Mouse (Mus musculus) midbrain, embryonic 10.5 days (tissue): ENCODE results near the gene Emc8. TPM values are rescaled to one million over a fixed set of nuclear protein-coding genes. Genes with fewer than 3 reads are reported as not detected.
A peak's percentile ranks its signal among the peaks of the same experiment; 100 is the strongest.
"Not testable (repeated sequence)": the region's sequence is repeated elsewhere in the genome, so short reads cannot be mapped to it uniquely, and the experiment has no call there.

Experiments used
- DNase-seq: peaks from one replicate; pipeline ENCODE4 v3.0.0-alpha.2; 2017; ENCODE audit warnings: low spot score
- H3K27ac ChIP-seq: fragments of 300-500 bp; sonication (generic); replicated peaks from 2 replicates; pipeline ENCODE4 v1.5.1; 2016; ENCODE audit warnings: mild to moderate bottlenecking
- H3K27me3 ChIP-seq: fragments of 300-500 bp; sonication (generic); 2 replicates; pipeline ENCODE4 v1.6.1; 2016; ENCODE audit warnings: low read depth, mild to moderate bottlenecking; ENCODE audit not compliant: poor library complexity, severe bottlenecking
- H3K36me3 ChIP-seq: fragments of 300-500 bp; sonication (generic); 2 replicates; pipeline ENCODE4 v1.6.1; 2016; ENCODE audit warnings: mild to moderate bottlenecking, moderate library complexity
- H3K4me1 ChIP-seq: fragments of 300-500 bp; sonication (generic); 2 replicates; pipeline ENCODE4 v1.6.1; 2016
- H3K4me3 ChIP-seq: fragments of 300-500 bp; sonication (generic); 2 replicates; pipeline ENCODE4 v1.5.1; 2016; ENCODE audit warnings: mild to moderate bottlenecking, moderate library complexity
- H3K9me3 ChIP-seq: fragments of 300-500 bp; sonication (generic); replicated peaks from 2 replicates; pipeline ENCODE4 v1.6.1; 2016; ENCODE audit warnings: mild to moderate bottlenecking
- WGBS: fragments of 180-500 bp; shearing (Covaris S2); methylation state at CpG from one replicate; pipeline ENCODE4 v1.1.7; 2016; 5-methylcytosine and 5-hydroxymethylcytosine counted together
- polyA plus RNA-seq: library from polyadenylated mRNA; unstranded; fragments of >200 nt; fragmentation: Nextera tagmentation; extraction: Ambion mirVana; gene quantifications from 2 replicates; pipeline ENCODE4 v1.2.1, GENCODE M21; 2016

Emc8 gene
- polyA plus RNA-seq, 1 experiment from 2014 or later = 384 TPM

- Histone ChIP-seq H3K4me3 (no peak overlapping the region), H3K27ac (no peak overlapping the region), H3K4me1 (peaks cover 13% of the 10 kb centered on the region), H3K27me3 (peaks cover 37% of the 10 kb centered on the region), H3K36me3 (no peaks in the 10 kb centered on the region), H3K9me3 (no peaks in the 10 kb centered on the region)
- DNase-seq = peak; percentile 64
- 19% methylated on average over 10 of the region's 10 CpGs for WGBS
These were observed 15.2 kb upstream of the Emc8 start for GRCm38 (mm10) chr8:120683602-120684001.

GRCm38 (mm10) chr8:120681113-120681512, 12.7 kb upstream of the Emc8 start:
- H3K36me3 ChIP-seq = no peaks in the 10 kb centered on the region
- no peak overlapping the region for H3K4me3 ChIP-seq
- H3K27ac ChIP-seq = no peak overlapping the region
- H3K27me3 ChIP-seq = peaks cover 27% of the 10 kb centered on the region; the same call in 1 of the 2 replicates
- H3K9me3 ChIP-seq = no peaks in the 10 kb centered on the region
- WGBS = 80% methylated on average over 10 of the region's 10 CpGs
- H3K4me1 ChIP-seq = peaks cover 13% of the 10 kb centered on the region
- no peak for DNase-seq

GRCm38 (mm10) chr8:120680405-120680804, 12.0 kb upstream of the Emc8 start:
- H3K4me1 ChIP-seq = peaks cover 13% of the 10 kb centered on the region
- not testable (repeated sequence) for H3K27ac ChIP-seq, H3K36me3 ChIP-seq, H3K9me3 ChIP-seq, H3K4me3 ChIP-seq
- peak; percentile 26 for DNase-seq
- 68% methylated on average over 7 of the region's 7 CpGs for WGBS
- peaks cover 23% of the 10 kb centered on the region; the same call in 1 of the 2 replicates for H3K27me3 ChIP-seq

GRCm38 (mm10) chr8:120679629-120680387, 11.4 kb upstream of the Emc8 start:
- Histone ChIP-seq H3K27ac (no peak overlapping the region), H3K4me3 (no peak overlapping the region), H3K27me3 (peaks cover 23% of the 10 kb centered on the region; the same call in 1 of the 2 replicates), H3K9me3 (no peaks in the 10 kb centered on the region), H3K4me1 (peaks cover 7% of the 10 kb centered on the region; the same call in 1 of the 2 replicates), H3K36me3 (peaks cover 8% of the 10 kb centered on the region; the same call in 1 of the 2 replicates)
- no peak for DNase-seq
- WGBS = 80% methylated on average over 11 of the region's 11 CpGs

- 16% methylated on average over 10 of the region's 10 CpGs for WGBS
- no peaks in the 10 kb centered on the region for H3K9me3 ChIP-seq
- H3K27ac ChIP-seq = no peak overlapping the region
- H3K36me3 ChIP-seq = peaks cover 18% of the 10 kb centered on the region
- H3K4me3 ChIP-seq = no peak overlapping the region
- DNase-seq = peak; percentile 83
- H3K27me3 ChIP-seq = peaks cover 22% of the 10 kb centered on the region; the same call in 1 of the 2 replicates
- H3K4me1 ChIP-seq = peaks cover 3% of the 10 kb centered on the region; the same call in 1 of the 2 replicates
These were observed 10.1 kb upstream of the Emc8 start for GRCm38 (mm10) chr8:120678447-120678846.

- H3K36me3 ChIP-seq = peaks cover 45% of the 10 kb centered on the region
- H3K27ac ChIP-seq = no peak overlapping the region
- H3K4me1 ChIP-seq = peaks cover 18% of the 10 kb centered on the region
- 0 out of 2 replicates have a peak, but pooled peaks cover 9% of the 10 kb centered on the region for H3K27me3 ChIP-seq
- DNase-seq = no peak
- H3K9me3 ChIP-seq = no peaks in the 10 kb centered on the region
- 77% methylated on average over 8 of the region's 8 CpGs for WGBS
- no peak overlapping the region for H3K4me3 ChIP-seq
These were observed 7.3 kb upstream of the Emc8 start for GRCm38 (mm10) chr8:120675718-120676117.

GRCm38 (mm10) chr8:120673298-120673697, 4.9 kb upstream of the Emc8 start:
- Histone ChIP-seq H3K9me3 (no peaks in the 10 kb centered on the region), H3K27ac (no peak overlapping the region), H3K4me1 (peaks cover 35% of the 10 kb centered on the region), H3K36me3 (peaks cover 57% of the 10 kb centered on the region), H3K4me3 (no peak overlapping the region), H3K27me3 (no peaks in the 10 kb centered on the region)
- WGBS = 99% methylated on average over 7 of the region's 7 CpGs
- DNase-seq = no peak

- H3K9me3 ChIP-seq = no peaks in the 10 kb centered on the region
- H3K27me3 ChIP-seq = no peaks in the 10 kb centered on the region
- H3K36me3 ChIP-seq = peaks cover 57% of the 10 kb centered on the region
- peaks cover 37% of the 10 kb centered on the region for H3K4me1 ChIP-seq
- WGBS = 93% methylated on average over 16 of the region's 16 CpGs
- DNase-seq = no peak
- no peak overlapping the region for H3K4me3 ChIP-seq
- H3K27ac ChIP-seq = no peak overlapping the region
These were observed 4.4 kb upstream of the Emc8 start for GRCm38 (mm10) chr8:120672626-120673229.

- no peaks in the 10 kb centered on the region for H3K27me3 ChIP-seq
- peaks cover 57% of the 10 kb centered on the region for H3K36me3 ChIP-seq
- WGBS = 69% methylated on average over 6 of the region's 6 CpGs
These were observed 3.4 kb upstream of the Emc8 start for GRCm38 (mm10) chr8:120671775-120672174.

GRCm38 (mm10) chr8:120667561-120668373, 606 bp downstream of the Emc8 start, which contains the start of the genes Gm27021 and Cox4i1:
Gm27021 (minus strand) TSS chr8:120668079.
Cox4i1 (plus strand) TSS chr8:120668222.
- H3K4me1 ChIP-seq = peaks cover 71% of the 10 kb centered on the region

More at GRCm38 (mm10) chr8:120671775-120672174, 3.4 kb upstream of the Emc8 start:
- no peak overlapping the region for H3K27ac ChIP-seq
- H3K9me3 ChIP-seq = no peaks in the 10 kb centered on the region
- no peak overlapping the region for H3K4me3 ChIP-seq
- DNase-seq = no peak
- peaks cover 43% of the 10 kb centered on the region for H3K4me1 ChIP-seq

GRCm38 (mm10) chr8:120666807-120667470, 1.4 kb downstream of the Emc8 start:
- DNase-seq = no peak
- 1% methylated on average over 17 of the region's 17 CpGs for WGBS
- no peaks in the 10 kb centered on the region for H3K9me3 ChIP-seq
- peaks cover 69% of the 10 kb centered on the region for H3K4me1 ChIP-seq
- peaks cover 51% of the 10 kb centered on the region for H3K36me3 ChIP-seq
- H3K27me3 ChIP-seq = no peaks in the 10 kb centered on the region
- H3K27ac ChIP-seq = peak overlapping the region; percentile 92
- peak overlapping the region; percentile 98 for H3K4me3 ChIP-seq

More at GRCm38 (mm10) chr8:120667561-120668373, 606 bp downstream of the Emc8 start, which contains the start of the genes Gm27021 and Cox4i1:
- peak within 1 kb of the TSS; percentile 98 for H3K4me3 ChIP-seq
- H3K9me3 ChIP-seq = no peaks in the 10 kb centered on the region
- peaks cover 59% of the 10 kb centered on the region for H3K36me3 ChIP-seq
- H3K27ac ChIP-seq = peak within 1 kb of the TSS; percentile 92
- peak; percentile 97 for DNase-seq
- no peaks in the 10 kb centered on the region for H3K27me3 ChIP-seq
- WGBS = under 1% methylated on average over 102 of the region's 105 CpGs
